Mouse (Mus musculus): Measurements from ENCODE around the gene Ttc23. TPM values are rescaled to one million over a fixed set of nuclear protein-coding genes. Genes with fewer than 3 reads are reported as not detected.

Gene Ttc23
- polyA plus RNA-seq, 1 experiment, result 42.0 TPM

- no peak for TF ChIP-seq CTCF (IDR thresholded peaks at IDR 0.05; ENCODE audit: low read depth, low read length)
- no peak for TF ChIP-seq EP300 (IDR thresholded peaks at IDR 0.05; ENCODE audit: insufficient read depth, low read depth, low read length)
- TF ChIP-seq POLR2A (IDR thresholded peaks at IDR 0.05; ENCODE audit: insufficient read depth, low read length), result no peak
- Histone ChIP-seq H3K9ac (ENCODE audit: low read depth, poor library complexity, severe bottlenecking) (no peak overlapping the region), H3K27me3 (ENCODE audit: control insufficient read depth, insufficient read depth, low read length, poor library complexity, severe bottlenecking) (no peaks in the 10 kb centered on the region), H3K4me1 (ENCODE audit: control insufficient read depth, insufficient read depth, low read length) (no peaks in the 10 kb centered on the region), H3K27ac (ENCODE audit: insufficient read depth, low read length) (no peak overlapping the region), H3K36me3 (ENCODE audit: control insufficient read depth, insufficient read depth, low read length, poor library complexity, severe bottlenecking) (no peaks in the 10 kb centered on the region), H3K4me3 (ENCODE audit: low read depth, low read length) (no peak overlapping the region), H3K9me3 (replicated peaks; ENCODE audit: control insufficient read depth, insufficient read depth, low read length, poor library complexity, severe bottlenecking) (no peaks in the 10 kb centered on the region)
Measured at GRCm38 (mm10) chr7:67701252-67701914, 54.2 kb downstream of the Ttc23 start.

DNA sequence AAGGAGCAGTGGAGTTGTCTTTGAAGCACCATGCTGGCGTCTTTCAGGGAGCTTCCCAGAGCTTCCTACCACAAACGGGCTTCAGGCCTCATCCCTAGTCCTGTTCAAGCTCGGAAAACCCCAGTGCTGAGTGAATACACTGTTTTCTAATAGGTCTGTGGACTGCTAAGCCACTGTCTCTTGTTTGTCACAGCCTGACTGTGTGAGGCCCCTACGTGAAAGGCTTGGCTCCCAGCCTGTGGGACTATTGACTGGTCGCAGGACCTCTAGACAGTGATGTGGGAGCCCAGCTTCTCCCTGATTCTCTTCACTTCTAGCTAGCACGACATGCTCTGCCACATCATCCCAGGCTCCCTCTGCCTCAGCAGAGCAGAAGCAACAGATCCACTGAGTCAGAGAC is 61.0 kb downstream of the Ttc23 start:
- TF ChIP-seq EP300 (IDR thresholded peaks at IDR 0.05; ENCODE audit: insufficient read depth, low read depth, low read length) (no peak), POLR2A (IDR thresholded peaks at IDR 0.05; ENCODE audit: insufficient read depth, low read length) (no peak), CTCF (IDR thresholded peaks at IDR 0.05; ENCODE audit: low read depth, low read length) (no peak)
- Histone ChIP-seq H3K9me3 (replicated peaks; ENCODE audit: control insufficient read depth, insufficient read depth, low read length, poor library complexity, severe bottlenecking) (no peaks in the 10 kb centered on the region), H3K36me3 (ENCODE audit: control insufficient read depth, insufficient read depth, low read length, poor library complexity, severe bottlenecking) (no peaks in the 10 kb centered on the region), H3K27ac (ENCODE audit: insufficient read depth, low read length) (no peak overlapping the region), H3K9ac (ENCODE audit: low read depth, poor library complexity, severe bottlenecking) (no peak overlapping the region), H3K4me1 (ENCODE audit: control insufficient read depth, insufficient read depth, low read length) (no peaks in the 10 kb centered on the region), H3K4me3 (ENCODE audit: low read depth, low read length) (no peak overlapping the region), H3K27me3 (ENCODE audit: control insufficient read depth, insufficient read depth, low read length, poor library complexity, severe bottlenecking) (no peaks in the 10 kb centered on the region)

DNA sequence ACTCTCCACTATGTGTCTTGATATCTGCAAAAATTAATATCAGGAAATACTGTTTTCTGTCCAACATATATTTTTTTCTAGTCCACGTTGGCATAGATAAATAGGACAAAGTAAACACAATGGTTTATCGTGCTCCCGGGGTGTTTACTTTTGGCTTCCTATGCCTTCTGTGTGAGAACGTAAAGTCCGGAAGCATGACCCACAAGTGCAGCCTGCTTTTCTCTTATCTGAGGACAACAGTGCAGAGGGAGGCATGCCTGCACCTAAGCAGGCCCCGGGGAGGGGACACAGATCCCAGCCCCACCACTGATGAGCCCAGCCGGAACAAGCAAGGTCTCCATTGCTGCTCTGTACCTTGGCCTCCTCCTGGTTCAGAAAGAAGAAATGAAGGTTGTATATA is 63.0 kb downstream of the Ttc23 start:
- Histone ChIP-seq H3K27ac (ENCODE audit: insufficient read depth, low read length) (no peak overlapping the region), H3K4me1 (ENCODE audit: control insufficient read depth, insufficient read depth, low read length) (no peaks in the 10 kb centered on the region), H3K9me3 (replicated peaks; ENCODE audit: control insufficient read depth, insufficient read depth, low read length, poor library complexity, severe bottlenecking) (no peaks in the 10 kb centered on the region), H3K9ac (ENCODE audit: low read depth, poor library complexity, severe bottlenecking) (no peak overlapping the region), H3K27me3 (ENCODE audit: control insufficient read depth, insufficient read depth, low read length, poor library complexity, severe bottlenecking) (no peaks in the 10 kb centered on the region), H3K36me3 (ENCODE audit: control insufficient read depth, insufficient read depth, low read length, poor library complexity, severe bottlenecking) (no peaks in the 10 kb centered on the region), H3K4me3 (ENCODE audit: low read depth, low read length) (no peak overlapping the region)
- TF ChIP-seq EP300 (IDR thresholded peaks at IDR 0.05; ENCODE audit: insufficient read depth, low read depth, low read length) (no peak), CTCF (IDR thresholded peaks at IDR 0.05; ENCODE audit: low read depth, low read length) (no peak), POLR2A (IDR thresholded peaks at IDR 0.05; ENCODE audit: insufficient read depth, low read length) (no peak)

- H3K4me3 ChIP-seq (ENCODE audit: low read depth, low read length), result no peak overlapping the region
- TF ChIP-seq EP300 (IDR thresholded peaks at IDR 0.05; ENCODE audit: insufficient read depth, low read depth, low read length), result no peak
- TF ChIP-seq POLR2A (IDR thresholded peaks at IDR 0.05; ENCODE audit: insufficient read depth, low read length), result no peak
- no peak for TF ChIP-seq CTCF (IDR thresholded peaks at IDR 0.05; ENCODE audit: low read depth, low read length)
- H3K9me3 ChIP-seq (replicated peaks; ENCODE audit: control insufficient read depth, insufficient read depth, low read length, poor library complexity, severe bottlenecking), result no peaks in the 10 kb centered on the region
- H3K36me3 ChIP-seq (ENCODE audit: control insufficient read depth, insufficient read depth, low read length, poor library complexity, severe bottlenecking), result no peaks in the 10 kb centered on the region
- H3K4me1 ChIP-seq (ENCODE audit: control insufficient read depth, insufficient read depth, low read length), result no peaks in the 10 kb centered on the region
- no peak overlapping the region for H3K27ac ChIP-seq (ENCODE audit: insufficient read depth, low read length)
- H3K27me3 ChIP-seq (ENCODE audit: control insufficient read depth, insufficient read depth, low read length, poor library complexity, severe bottlenecking), result no peaks in the 10 kb centered on the region
- H3K9ac ChIP-seq (ENCODE audit: low read depth, poor library complexity, severe bottlenecking), result no peak overlapping the region
Measured at GRCm38 (mm10) chr7:67713820-67714510, 66.8 kb downstream of the Ttc23 start.

DNA sequence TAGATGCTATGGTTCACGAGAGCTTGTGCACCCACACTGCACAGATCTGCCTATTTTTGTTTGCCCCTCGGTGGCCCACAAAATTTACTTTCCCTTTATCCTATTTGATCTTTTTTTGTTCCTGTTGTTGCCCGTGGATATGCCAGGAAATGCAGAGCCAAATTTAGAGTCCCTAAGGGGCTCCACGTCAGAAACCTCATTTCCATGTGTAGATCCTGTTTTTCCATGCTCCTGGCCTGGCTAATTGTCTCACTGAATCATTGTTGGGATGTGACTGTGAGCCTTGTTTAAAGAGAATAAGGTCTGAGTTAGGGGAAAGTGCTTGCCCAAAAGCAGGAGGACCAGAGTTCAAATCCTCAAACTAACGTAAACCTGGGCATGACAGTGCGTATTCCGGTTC is 68.0 kb downstream of the Ttc23 start:
- no peak overlapping the region for H3K9ac ChIP-seq (ENCODE audit: low read depth, poor library complexity, severe bottlenecking)
- no peaks in the 10 kb centered on the region for H3K27me3 ChIP-seq (ENCODE audit: control insufficient read depth, insufficient read depth, low read length, poor library complexity, severe bottlenecking)
- H3K9me3 ChIP-seq (replicated peaks; ENCODE audit: control insufficient read depth, insufficient read depth, low read length, poor library complexity, severe bottlenecking), result no peaks in the 10 kb centered on the region
- H3K4me3 ChIP-seq (ENCODE audit: low read depth, low read length), result no peak overlapping the region
- no peaks in the 10 kb centered on the region for H3K4me1 ChIP-seq (ENCODE audit: control insufficient read depth, insufficient read depth, low read length)
- TF ChIP-seq EP300 (IDR thresholded peaks at IDR 0.05; ENCODE audit: insufficient read depth, low read depth, low read length), result no peak
- no peak for TF ChIP-seq CTCF (IDR thresholded peaks at IDR 0.05; ENCODE audit: low read depth, low read length)
- TF ChIP-seq POLR2A (IDR thresholded peaks at IDR 0.05; ENCODE audit: insufficient read depth, low read length), result no peak
- no peaks in the 10 kb centered on the region for H3K36me3 ChIP-seq (ENCODE audit: control insufficient read depth, insufficient read depth, low read length, poor library complexity, severe bottlenecking)
- no peak overlapping the region for H3K27ac ChIP-seq (ENCODE audit: insufficient read depth, low read length)

DNA sequence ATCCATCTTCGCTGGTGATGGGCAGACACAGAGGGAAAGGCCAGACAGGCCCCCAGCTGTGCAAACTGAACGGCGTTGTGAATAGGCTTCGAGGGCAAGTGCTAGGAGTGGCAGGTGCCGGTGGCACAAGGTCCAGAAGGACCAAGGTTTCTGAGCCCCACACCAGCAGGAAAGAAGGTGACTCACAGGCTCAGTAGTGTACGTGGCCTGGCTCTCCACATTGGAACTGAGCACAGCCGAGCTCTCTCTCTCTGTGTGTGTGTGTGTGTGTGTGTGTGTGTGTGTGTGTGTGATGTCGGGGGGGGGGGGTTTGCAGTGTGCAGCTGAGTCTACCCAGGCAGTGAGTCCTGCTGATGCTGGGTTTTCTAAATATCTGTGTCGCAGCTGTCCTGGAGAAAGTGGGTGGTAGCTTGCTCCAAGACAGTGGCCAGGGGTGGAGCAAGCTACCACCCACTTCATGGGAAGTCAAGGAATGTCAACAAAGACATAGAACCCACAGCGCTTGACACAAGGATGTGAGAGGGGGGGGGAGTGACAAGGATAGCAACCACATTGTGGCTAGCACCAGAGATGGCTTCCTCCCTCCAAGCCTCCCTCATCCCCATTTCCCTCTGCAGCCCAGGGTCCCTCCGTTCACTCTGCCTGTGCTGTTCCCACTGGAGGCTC is 69.1 kb downstream of the Ttc23 start:
- Histone ChIP-seq H3K9me3 (replicated peaks; ENCODE audit: control insufficient read depth, insufficient read depth, low read length, poor library complexity, severe bottlenecking) (no peaks in the 10 kb centered on the region), H3K27me3 (ENCODE audit: control insufficient read depth, insufficient read depth, low read length, poor library complexity, severe bottlenecking) (no peaks in the 10 kb centered on the region), H3K27ac (ENCODE audit: insufficient read depth, low read length) (no peak overlapping the region), H3K4me3 (ENCODE audit: low read depth, low read length) (no peak overlapping the region), H3K36me3 (ENCODE audit: control insufficient read depth, insufficient read depth, low read length, poor library complexity, severe bottlenecking) (no peaks in the 10 kb centered on the region), H3K9ac (ENCODE audit: low read depth, poor library complexity, severe bottlenecking) (no peak overlapping the region), H3K4me1 (ENCODE audit: control insufficient read depth, insufficient read depth, low read length) (peaks cover 2% of the 10 kb centered on the region)
- no peak for TF ChIP-seq EP300 (IDR thresholded peaks at IDR 0.05; ENCODE audit: insufficient read depth, low read depth, low read length)
- no peak for TF ChIP-seq POLR2A (IDR thresholded peaks at IDR 0.05; ENCODE audit: insufficient read depth, low read length)
- TF ChIP-seq CTCF (IDR thresholded peaks at IDR 0.05; ENCODE audit: low read depth, low read length), result no peak
